Mouse (Mus musculus) heart, adult 11 months (tissue): ENCODE results near the gene Mrpl48.

Experiments used
- DNase-seq: peaks from one replicate; pipeline ENCODE4 v3.0.0; 2022

The Mrpl48 gene

DNA sequence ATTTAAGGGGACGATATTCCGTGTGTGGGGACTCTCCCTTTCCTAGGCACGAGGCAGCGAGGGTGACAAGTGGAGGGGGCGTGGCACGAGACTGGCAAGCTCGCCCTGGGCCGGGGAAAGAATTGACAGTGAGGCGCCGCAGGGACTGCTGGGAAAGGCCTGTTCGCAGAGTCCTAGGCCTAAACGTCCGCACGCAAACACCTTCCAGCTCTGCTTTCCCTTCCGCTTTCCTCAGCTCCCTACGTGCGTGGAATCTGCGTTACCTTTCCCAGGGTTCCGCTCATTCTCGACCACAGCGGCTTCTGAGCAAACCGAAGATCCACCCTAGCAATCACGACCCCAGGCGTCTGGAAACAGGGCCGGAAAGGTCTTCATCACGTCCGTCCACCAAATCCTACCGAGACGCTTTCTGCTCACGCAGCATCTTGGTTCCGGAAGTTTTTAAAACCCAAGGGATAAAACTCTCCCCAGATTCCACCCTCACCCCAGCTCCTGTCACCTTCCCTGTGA is 25.3 kb downstream of the Mrpl48 start:
- DNase-seq, result peak; percentile 99

DNA sequence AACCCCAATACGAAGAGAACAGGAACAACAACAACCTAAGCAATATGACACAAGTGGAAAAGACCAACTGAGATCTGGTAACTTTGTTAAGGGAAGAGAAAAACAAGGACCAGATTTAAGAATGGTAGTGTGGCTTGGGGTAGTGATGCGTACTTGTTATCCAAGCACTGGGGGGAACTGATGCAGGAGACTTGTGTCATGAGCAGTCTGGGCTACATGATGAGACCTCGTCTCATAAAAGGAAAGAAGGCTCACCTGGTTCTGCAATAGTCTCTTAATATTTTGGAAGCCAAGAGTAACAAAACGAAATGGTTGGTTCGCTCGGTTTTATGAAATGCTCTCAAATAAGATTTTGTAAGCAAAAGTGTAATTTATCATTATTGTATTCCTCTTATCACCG is 25.9 kb downstream of the Mrpl48 start:
- DNase-seq, result no peak

- DNase-seq, result no peak
Measured at GRCm38 (mm10) chr7:100578794-100579193, 29.3 kb downstream of the Mrpl48 start.

DNA sequence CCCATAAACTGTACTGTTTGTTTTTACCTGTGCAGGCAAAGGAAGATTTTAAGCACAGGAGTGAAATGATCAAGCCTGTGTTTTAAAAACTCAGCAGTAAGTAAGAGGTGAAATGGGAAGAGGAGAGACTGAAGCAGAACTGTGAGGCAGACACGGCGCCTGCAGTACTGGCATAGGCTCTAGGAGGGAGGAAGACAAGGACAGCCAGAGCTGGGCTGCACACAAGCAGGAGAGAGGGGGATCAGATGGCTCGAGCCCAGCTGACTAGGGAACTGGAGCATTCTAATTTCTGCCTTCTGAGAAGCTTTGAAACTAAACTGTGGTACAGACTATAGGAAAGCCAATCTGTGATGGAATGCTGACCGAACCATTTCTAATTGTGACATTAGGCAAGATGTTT is 35.4 kb downstream of the Mrpl48 start:
- peak; percentile 46 for DNase-seq

GRCm38 (mm10) chr7:100572061-100572460 is 36.0 kb downstream of the Mrpl48 start:
- DNase-seq, result peak; percentile 65

GRCm38 (mm10) chr7:100570930-100571715 is 37.0 kb downstream of the Mrpl48 start:
- DNase-seq, result no peak

DNA sequence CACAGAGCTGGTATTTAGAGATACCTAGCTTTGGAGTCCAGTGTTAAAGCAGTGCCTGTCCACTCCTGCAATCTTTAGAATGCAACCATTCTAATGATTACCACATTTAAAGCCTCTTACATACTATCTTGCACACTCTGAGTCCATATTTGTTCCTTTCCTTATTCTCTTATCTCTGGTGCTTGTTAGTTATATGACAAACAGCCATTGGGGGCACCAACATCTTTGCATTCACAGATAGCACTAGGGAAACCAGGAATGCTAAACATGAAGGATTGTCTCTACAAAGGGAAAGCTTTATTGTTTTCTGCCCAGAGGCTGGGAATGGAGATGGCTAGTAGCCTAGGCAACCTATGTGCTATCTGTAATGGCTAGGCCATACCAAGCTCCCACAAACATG is 38.2 kb downstream of the Mrpl48 start:
- DNase-seq, result peak; percentile 1

DNA sequence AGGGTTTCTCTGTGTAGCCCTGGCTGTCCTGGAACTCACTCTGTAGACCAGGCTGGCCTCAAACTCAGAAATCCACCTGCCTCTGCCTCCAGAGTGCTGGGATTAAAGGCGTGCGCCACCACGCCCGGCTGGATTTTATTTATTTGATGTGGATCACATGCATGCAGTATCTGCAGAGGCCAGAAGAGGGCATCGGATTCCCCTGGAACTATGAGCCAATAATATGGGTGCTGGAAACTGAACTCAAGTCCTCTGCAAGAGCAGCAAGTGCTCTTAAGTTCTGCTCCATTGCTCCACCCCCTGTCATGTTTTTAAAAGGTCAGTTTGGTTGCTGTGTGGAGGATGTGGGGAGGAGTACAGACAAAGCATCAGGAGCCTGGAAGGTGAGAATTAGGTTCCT is 40.9 kb downstream of the Mrpl48 start:
- DNase-seq, result peak; percentile 41

GRCm38 (mm10) chr7:100561861-100562587 is 46.1 kb downstream of the Mrpl48 start:
- DNase-seq, result peak; percentile 81

DNA sequence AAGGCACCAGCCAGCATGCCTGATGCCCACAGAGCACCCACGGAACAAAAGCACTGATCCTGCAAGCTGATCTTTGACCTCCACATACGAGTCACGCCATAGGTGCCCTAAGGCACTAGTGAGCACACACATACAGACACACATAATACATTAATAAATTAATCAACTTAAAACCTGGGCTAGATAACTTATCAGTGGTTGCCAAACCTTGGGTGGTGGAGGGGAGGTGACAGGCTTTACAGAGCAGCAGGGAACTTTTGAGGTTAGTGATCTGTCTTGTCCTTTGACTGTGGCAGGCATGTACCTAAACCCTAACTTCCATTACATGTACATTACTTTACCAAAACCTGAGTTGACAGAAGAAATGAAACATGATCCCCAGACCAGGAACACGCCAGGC is 48.8 kb downstream of the Mrpl48 start:
- peak; percentile 41 for DNase-seq

DNA sequence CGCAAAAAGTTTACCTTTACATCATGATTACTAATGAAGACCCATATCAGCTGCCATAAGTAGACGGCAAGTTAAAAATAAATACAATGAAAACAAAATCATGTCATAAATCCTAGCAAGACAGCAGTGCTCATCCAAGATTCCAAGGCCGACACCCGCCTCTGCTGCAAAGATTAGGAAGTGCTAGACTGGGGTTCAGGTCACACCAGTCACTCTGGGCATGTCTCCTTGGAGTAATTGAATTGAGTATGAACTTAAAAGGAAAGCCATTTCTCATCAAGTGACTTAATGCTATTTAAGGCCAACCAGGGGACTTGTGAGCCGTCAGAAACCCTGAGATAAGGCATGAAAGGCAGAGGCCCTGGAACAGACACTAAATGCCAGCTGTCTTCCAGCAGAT is 50.9 kb downstream of the Mrpl48 start:
- DNase-seq, result peak; percentile 85

GRCm38 (mm10) chr7:100555431-100555951 is 52.6 kb downstream of the Mrpl48 start:
- DNase-seq, result peak; percentile 93

DNA sequence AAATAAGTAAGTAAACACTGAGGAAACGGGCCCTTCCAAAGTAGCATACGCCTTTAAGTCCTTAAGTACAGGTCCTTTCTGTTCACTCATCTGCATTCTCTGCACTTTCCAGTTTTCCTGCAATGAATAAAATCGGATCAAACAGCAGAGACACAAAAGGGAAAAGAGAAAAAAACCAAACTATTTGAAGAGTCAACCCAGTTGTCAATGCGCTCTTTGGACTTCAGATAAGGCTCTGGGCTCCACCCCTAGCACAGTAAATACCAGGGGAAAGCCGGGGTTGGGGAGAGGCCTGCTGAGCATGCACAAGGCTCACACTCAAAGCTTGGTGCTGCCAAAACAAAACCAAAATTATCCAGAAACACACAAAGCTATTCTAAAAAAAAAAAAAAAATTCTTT is 53.2 kb downstream of the Mrpl48 start:
- DNase-seq, result peak; percentile 39

- peak; percentile 65 for DNase-seq
Measured at GRCm38 (mm10) chr7:100550338-100551007, 57.6 kb downstream of the Mrpl48 start.

DNA sequence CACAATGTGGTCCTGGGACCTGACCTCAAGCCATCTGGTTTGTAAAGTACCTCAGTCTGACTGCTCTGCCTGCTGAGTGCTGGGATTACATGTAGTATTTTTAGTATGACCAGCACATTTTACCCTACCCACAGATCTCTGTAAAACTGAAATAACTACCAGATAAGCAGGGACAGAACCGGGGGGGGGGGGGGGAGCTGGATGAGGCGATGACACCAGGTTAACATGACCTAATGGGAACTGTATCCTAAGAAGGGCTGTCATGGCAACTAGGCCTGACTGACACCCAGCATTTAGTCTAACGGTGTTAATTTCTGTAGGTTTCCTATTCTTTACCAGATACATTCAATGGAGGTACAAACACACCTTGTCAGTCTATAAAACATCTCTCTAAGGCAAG is 58.3 kb downstream of the Mrpl48 start:
- DNase-seq, result no peak

- peak; percentile 86 for DNase-seq
Measured at GRCm38 (mm10) chr7:100547631-100548030, 60.5 kb downstream of the Mrpl48 start.

DNA sequence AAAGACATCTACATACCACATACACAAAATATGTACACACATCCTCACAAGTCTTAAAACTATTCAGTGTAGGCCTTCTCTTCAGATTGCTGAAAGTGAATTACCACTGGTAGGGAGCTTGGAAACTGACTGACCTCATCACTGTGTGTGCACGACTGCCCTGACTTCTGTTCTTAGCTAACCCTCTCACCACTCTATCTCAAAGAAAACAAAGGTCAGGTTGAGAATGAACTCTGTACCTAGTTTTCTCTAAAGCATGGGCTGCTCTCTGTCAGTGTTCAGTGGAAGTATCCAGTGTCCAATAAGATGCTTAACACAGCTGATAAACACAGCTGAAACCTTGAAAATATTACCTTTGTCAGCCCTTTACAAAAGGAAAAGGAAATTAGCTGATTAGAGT is 63.7 kb downstream of the Mrpl48 start:
- no peak for DNase-seq

DNA sequence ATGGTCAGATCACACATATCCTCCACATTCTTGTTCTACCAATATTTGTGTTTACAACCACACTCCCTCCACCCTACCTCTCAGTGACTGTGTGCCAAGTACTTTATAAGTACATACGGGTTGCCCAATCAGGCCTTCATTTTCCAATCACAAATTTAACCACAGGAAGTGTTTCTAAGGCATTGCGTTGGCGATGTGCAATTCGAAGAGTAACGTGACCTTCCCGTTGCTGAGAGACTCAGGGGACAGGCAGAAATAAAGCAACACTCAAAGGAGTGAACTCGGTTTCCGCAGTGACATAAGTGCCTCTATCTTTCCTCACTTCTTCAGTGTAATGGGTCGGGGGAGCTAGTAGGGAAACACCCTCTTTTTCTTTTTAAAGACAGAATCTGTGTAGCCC is 68.6 kb downstream of the Mrpl48 start:
- DNase-seq, result peak; percentile 73

GRCm38 (mm10) chr7:100537519-100537902 is 70.6 kb downstream of the Mrpl48 start:
- DNase-seq, result no peak

DNA sequence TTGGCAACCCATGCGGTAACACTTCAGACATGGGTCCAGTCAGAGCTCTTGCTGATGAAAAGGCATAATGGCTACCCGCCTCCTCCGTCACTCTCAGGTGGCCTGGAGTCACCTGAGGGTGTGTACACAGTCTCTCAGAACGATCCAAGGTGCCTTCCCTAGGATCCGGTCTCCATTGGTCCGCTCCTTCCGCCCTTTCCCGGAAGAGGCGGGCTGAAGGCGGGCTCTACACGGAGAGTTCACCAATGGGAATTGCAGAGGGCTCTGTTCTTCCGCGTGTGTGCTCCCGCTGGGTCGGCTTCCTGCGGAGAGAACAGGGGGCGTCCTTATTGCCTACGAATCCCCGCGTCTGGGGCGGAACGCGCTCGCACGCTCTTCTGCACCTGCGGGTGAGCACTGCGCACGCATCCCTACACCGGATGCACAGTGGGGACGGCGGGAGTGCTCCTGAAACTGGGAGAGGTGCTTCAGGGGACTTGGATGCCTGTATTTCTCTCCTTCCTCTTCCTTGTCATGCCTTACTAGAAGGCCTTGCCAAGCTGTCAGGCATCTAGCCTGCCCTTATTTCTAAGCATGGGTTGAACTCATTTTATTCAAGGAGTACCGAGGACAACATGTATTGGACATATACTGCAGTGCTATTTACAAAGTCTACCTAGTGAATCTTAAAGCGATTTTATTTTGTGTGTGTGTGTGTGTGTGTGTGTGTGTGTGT is 71.1 kb downstream of the Mrpl48 start, which contains the start of gene Coa4:
Gene Coa4 (plus strand): TSS at position 268 of the 715 bp plus-strand sequence.
- peak; percentile 99 for DNase-seq

GRCm38 (mm10) chr7:100535831-100536230 is 72.3 kb downstream of the Mrpl48 start:
- DNase-seq, result peak; percentile 80

- peak; percentile 86 for DNase-seq
Measured at GRCm38 (mm10) chr7:100534216-100534615, 73.9 kb downstream of the Mrpl48 start.
